Mouse (Mus musculus): Measurements from ENCODE around the gene Nlrp4c. TPM values are rescaled to one million over a fixed set of nuclear protein-coding genes. Genes with fewer than 3 reads are reported as not detected.
"Not testable (repeated sequence)": the region's sequence is repeated elsewhere in the genome, so short reads cannot be mapped to it uniquely, and the experiment has no call there.

Gene Nlrp4c
- total RNA-seq (2021) = not detected
- long read RNA-seq, experiment 1 = 0 reads
- long read RNA-seq, experiment 2 = 0 reads

- DNase-seq = no peak
Observed at GRCm38 (mm10) chr7:6044861-6045260, at the start of gene Nlrp4c. Gene Nlrp4c, plus strand, starts transcription at chr7:6045161.

- no peak for DNase-seq
Observed at GRCm38 (mm10) chr7:6010910-6011309, 34.1 kb upstream of the Nlrp4c start, which contains the start of gene Vmn1r65. Gene Vmn1r65, minus strand, starts transcription at chr7:6011010.

- no peak for DNase-seq
Observed at GRCm38 (mm10) chr7:6119501-6119900, 74.5 kb downstream of the Nlrp4c start.

GRCm38 (mm10) chr7:6120104-6120503, 75.1 kb downstream of the Nlrp4c start:
- DNase-seq = not testable (repeated sequence)

GRCm38 (mm10) chr7:6121128-6121527, 76.2 kb downstream of the Nlrp4c start:
- not testable (repeated sequence) for DNase-seq

- peak; percentile 73 for DNase-seq
Observed at GRCm38 (mm10) chr7:6126690-6127448, 81.9 kb downstream of the Nlrp4c start.

GRCm38 (mm10) chr7:6130346-6130745, 85.4 kb downstream of the Nlrp4c start:
- no peak for DNase-seq

- no peak for DNase-seq
Observed at GRCm38 (mm10) chr7:6132646-6133045, 87.7 kb downstream of the Nlrp4c start.

DNA sequence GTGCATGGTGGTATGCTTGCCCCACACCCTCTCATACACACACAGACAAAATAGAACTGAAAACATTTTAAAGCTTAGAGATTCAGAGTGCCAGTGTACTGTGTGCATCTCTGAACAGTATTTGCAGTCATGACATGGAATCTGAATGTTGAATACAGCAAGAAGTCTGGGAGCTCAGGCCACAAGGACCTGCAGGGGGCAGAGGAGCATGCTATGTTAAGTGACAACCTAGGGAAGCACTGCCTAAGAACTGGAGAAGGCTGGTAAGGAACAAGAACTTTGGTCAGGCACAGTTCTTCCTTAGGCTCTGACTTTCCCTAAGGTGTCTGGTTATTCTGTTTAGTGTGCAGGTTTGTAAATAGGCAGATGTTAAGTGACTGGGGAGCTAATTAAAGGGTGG, 91.5 kb downstream of the Nlrp4c start:
- DNase-seq = no peak

DNA sequence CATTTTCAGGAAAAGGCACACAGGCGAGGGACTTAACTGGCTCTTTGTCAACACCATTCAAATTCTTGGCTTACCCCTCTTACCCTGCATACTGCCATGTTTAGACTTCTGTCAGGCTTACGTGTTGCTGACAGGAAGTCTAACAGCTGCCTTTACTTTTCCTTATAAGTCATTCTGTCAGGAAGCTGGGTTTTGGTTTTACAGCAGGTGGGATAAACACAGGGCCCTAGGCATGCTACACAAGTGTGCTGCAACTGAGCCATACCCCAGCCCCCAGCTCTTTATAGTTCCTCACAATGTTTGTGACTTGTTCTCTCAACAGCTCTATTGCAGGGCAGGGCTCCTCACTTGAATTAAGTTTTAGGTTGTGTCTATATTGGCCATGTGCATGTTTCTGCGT, 94.3 kb downstream of the Nlrp4c start:
- no peak for DNase-seq

DNA sequence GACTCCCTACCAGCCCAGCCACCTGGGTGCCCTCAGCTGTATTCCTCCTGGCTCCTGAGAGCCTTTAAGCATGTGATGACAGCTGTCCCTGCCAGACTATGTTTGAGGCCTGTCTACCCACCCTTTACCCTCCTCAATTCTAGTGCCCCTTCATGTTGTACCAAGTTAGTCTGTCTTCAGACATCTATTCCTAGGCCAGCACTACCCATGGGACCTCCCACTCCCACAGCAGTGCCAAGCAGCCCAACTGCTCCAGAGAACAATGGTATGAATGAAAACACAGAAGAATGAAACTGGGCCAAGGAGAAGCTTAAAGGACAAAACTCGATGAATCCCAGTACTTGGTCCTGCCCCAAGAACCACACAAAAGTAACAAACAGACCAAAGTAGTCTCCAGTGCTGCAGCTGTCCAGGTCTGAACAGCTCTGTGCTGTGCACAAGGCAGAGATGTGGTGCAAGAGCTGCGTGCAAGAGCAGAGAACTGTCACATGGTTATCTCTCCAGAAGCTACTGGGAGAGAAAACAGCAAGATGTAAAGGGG, 99.1 kb downstream of the Nlrp4c start:
- DNase-seq = no peak

DNA sequence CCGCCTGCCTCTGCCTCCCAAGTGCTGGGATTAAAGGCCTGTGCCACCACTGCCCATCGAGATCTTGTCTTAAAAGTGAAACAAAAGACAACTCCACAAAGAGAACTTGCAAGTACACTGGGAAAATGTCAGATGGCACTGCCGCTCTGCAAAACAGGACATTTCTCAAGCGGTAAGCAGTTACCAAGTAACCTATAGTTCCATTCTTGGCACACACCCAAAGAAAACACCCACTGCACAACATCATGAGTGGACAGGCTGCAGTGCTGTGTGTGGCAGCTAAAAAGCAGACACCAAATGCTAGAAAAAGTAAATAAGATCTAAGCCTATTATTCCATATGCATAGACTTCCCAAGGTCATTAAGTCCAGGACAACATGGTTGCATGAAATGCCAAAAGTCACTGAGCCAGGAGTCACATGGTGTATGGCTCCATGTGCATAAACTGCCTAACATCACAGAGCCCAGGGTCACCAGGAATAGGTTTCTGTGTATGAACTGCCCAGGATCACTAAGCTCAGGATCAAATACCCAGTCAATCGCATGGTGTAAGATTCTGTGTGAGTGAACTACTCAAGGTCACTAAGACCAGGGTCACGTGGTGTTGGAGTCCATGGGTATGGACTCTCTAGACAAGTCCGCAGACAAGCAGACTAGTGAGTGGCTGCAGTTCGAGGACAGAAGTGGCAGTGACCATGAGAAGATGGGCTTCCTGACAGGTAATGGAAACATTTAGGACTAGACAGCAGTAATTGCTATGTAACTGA, 100.6 kb downstream of the Nlrp4c start:
- no peak for DNase-seq

- no peak for DNase-seq
Observed at GRCm38 (mm10) chr7:6146194-6146981, 101.4 kb downstream of the Nlrp4c start.

DNA sequence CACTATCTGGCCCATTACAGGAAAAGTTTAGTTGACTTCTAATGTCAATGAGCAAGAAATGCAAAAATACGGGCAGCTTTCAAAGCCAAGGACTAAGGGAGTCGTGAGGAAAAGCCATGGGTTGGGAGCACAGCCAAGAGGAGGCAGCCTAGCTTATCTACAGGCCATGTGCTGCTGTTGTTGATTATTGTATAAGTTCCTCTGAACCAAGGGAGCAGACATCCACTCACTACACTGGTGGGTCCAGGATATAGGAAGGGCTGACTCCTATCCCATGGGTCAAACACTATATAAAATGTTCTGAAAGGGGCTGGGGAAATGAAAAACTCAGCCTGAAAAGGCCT, 102.0 kb downstream of the Nlrp4c start:
- DNase-seq = no peak

DNA sequence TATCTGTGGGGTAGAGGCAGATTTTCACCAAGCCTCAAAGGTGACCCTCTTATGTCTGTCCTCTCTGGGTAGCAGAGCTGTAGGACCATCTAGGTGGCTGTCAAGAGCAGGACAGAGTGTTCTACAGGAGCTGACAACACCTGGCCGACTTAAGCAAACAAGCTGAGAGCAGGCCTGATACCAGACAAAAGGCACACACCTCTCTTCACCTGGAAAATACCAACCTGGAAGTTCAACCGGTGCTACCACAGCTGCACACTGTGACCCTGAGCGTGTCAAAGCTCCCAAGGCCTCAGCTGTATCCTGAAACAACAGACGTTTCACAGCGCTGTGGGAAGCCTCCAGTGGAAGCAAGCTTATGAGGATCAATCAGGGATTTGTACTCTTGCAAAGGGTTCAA, 102.7 kb downstream of the Nlrp4c start:
- no peak for DNase-seq

DNA sequence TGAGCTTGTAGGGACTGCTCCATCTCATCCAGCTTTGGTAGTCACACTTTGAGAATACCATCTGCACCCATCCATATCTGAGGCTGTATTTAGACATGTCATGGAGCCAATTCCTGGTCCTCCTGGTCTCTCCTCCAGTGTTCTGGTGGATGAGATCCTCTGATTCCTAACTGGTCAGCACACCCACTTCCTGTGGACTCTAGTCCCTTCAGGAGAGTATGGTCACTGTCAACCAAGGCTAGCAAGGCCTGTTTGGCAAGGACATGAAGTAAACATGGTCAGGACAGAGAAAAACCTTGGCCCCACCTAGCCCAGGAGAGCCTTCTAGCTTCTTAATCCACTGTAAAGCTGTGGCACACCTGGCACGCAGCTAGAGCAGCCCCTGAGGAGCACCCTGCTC, 106.3 kb downstream of the Nlrp4c start:
- no peak for DNase-seq

GRCm38 (mm10) chr7:6152036-6152435, 107.1 kb downstream of the Nlrp4c start:
- DNase-seq = no peak

DNA sequence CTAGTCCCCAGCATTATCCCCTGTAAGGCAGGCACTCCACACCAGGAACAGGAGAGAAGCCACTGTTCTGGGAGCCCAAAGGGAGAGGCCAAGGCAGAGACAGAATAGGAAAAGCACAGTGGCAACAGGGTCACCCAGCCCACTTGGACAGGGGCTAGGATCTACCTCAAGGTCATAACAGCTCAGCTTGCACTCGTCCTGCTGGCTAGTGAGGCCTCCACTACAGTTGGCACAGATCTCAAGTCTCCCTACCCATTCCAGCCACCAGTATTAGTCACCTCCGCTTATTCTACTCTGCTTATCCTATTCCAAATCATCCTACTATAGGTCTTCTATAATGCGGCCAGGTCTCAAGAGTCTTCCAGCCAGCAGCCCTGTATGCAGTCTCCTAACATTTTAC, 108.2 kb downstream of the Nlrp4c start:
- DNase-seq = no peak

DNA sequence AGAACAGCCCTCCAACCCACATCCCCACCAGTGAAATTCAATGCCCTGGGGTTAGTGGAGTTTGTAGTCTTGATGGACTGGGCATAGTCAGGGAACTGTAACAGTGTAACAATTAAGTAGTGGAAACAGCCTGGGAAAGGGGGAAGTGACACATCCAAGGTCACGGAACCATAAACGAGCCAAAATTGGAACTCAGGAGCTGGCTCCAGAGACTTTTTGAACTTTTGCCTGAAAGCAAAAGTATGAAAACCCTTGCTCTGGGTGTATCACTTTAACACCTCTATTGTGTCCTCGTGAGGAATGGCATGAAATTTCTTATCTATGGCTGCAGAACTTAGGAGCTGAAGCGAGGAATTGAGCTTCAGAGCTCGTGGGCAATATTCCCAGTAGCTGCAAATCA, 109.2 kb downstream of the Nlrp4c start:
- DNase-seq = no peak
